Mouse (Mus musculus): ENCODE results near the gene Tll1. TPM values are rescaled to one million over a fixed set of nuclear protein-coding genes. Genes with fewer than 3 reads are reported as not detected.
A peak's percentile ranks its signal among the peaks of the same experiment; 100 is the strongest.

Gene Tll1
- 1.2 and 2.9 TPM in 2 replicates for polyA plus RNA-seq (2012; rRNA removed)

- TF ChIP-seq CTCF (IDR thresholded peaks at IDR 0.05; ENCODE audit: borderline replicate concordance, extremely low read depth, insufficient read depth, insufficient read length) (no peak), POLR2A (IDR thresholded peaks at IDR 0.05; ENCODE audit: borderline replicate concordance, extremely low read depth, insufficient read depth, insufficient read length, poor library complexity, severe bottlenecking) (no peak)
- DNase-seq (ENCODE audit: low read depth), result no peak
Measured at GRCm38 (mm10) chr8:64206024-64206385, at the start of gene Tll1. Gene Tll1, minus strand, starts transcription at chr8:64206271.

GRCm38 (mm10) chr8:64238645-64239044 lies 32.6 kb upstream of the Tll1 start:
- DNase-seq (ENCODE audit: low read depth), result peak; percentile 46
- TF ChIP-seq CTCF (IDR thresholded peaks at IDR 0.05; ENCODE audit: borderline replicate concordance, extremely low read depth, insufficient read depth, insufficient read length), result no peak
- no peak for TF ChIP-seq POLR2A (IDR thresholded peaks at IDR 0.05; ENCODE audit: borderline replicate concordance, extremely low read depth, insufficient read depth, insufficient read length, poor library complexity, severe bottlenecking)

- TF ChIP-seq POLR2A (IDR thresholded peaks at IDR 0.05; ENCODE audit: borderline replicate concordance, extremely low read depth, insufficient read depth, insufficient read length, poor library complexity, severe bottlenecking) (no peak), CTCF (IDR thresholded peaks at IDR 0.05; ENCODE audit: borderline replicate concordance, extremely low read depth, insufficient read depth, insufficient read length) (no peak)
- no peak for DNase-seq (ENCODE audit: low read depth)
Measured at GRCm38 (mm10) chr8:64221600-64221999, 15.5 kb upstream of the Tll1 start.

- DNase-seq (ENCODE audit: low read depth), result peak; percentile 24
- no peak for TF ChIP-seq CTCF (IDR thresholded peaks at IDR 0.05; ENCODE audit: borderline replicate concordance, extremely low read depth, insufficient read depth, insufficient read length)
- no peak for TF ChIP-seq POLR2A (IDR thresholded peaks at IDR 0.05; ENCODE audit: borderline replicate concordance, extremely low read depth, insufficient read depth, insufficient read length, poor library complexity, severe bottlenecking)
Measured at GRCm38 (mm10) chr8:64217644-64218043, 11.6 kb upstream of the Tll1 start.

GRCm38 (mm10) chr8:64216252-64216651 lies 10.2 kb upstream of the Tll1 start:
- TF ChIP-seq POLR2A (IDR thresholded peaks at IDR 0.05; ENCODE audit: borderline replicate concordance, extremely low read depth, insufficient read depth, insufficient read length, poor library complexity, severe bottlenecking) (no peak), CTCF (IDR thresholded peaks at IDR 0.05; ENCODE audit: borderline replicate concordance, extremely low read depth, insufficient read depth, insufficient read length) (no peak)
- peak; percentile 62 for DNase-seq (ENCODE audit: low read depth)

- DNase-seq (ENCODE audit: low read depth), result peak; percentile 87
- TF ChIP-seq CTCF (IDR thresholded peaks at IDR 0.05; ENCODE audit: borderline replicate concordance, extremely low read depth, insufficient read depth, insufficient read length) (no peak), POLR2A (IDR thresholded peaks at IDR 0.05; ENCODE audit: borderline replicate concordance, extremely low read depth, insufficient read depth, insufficient read length, poor library complexity, severe bottlenecking) (no peak)
Measured at GRCm38 (mm10) chr8:64215374-64215773, 9.3 kb upstream of the Tll1 start.

GRCm38 (mm10) chr8:64214906-64215305 lies 8.8 kb upstream of the Tll1 start:
- TF ChIP-seq POLR2A (IDR thresholded peaks at IDR 0.05; ENCODE audit: borderline replicate concordance, extremely low read depth, insufficient read depth, insufficient read length, poor library complexity, severe bottlenecking) (no peak), CTCF (IDR thresholded peaks at IDR 0.05; ENCODE audit: borderline replicate concordance, extremely low read depth, insufficient read depth, insufficient read length) (no peak)
- peak; percentile 18 for DNase-seq (ENCODE audit: low read depth)

GRCm38 (mm10) chr8:64206411-64206861 lies 365 bp upstream of the Tll1 start:
- TF ChIP-seq CTCF (IDR thresholded peaks at IDR 0.05; ENCODE audit: borderline replicate concordance, extremely low read depth, insufficient read depth, insufficient read length) (peak; percentile 27; the same call in 1 of the 2 replicates), POLR2A (IDR thresholded peaks at IDR 0.05; ENCODE audit: borderline replicate concordance, extremely low read depth, insufficient read depth, insufficient read length, poor library complexity, severe bottlenecking) (no peak)
- DNase-seq (ENCODE audit: low read depth), result peak; percentile 69

GRCm38 (mm10) chr8:64205321-64206023 lies 599 bp downstream of the Tll1 start:
- TF ChIP-seq POLR2A (IDR thresholded peaks at IDR 0.05; ENCODE audit: borderline replicate concordance, extremely low read depth, insufficient read depth, insufficient read length, poor library complexity, severe bottlenecking) (no peak), CTCF (IDR thresholded peaks at IDR 0.05; ENCODE audit: borderline replicate concordance, extremely low read depth, insufficient read depth, insufficient read length) (no peak)

GRCm38 (mm10) chr8:64204801-64205311 lies 1.2 kb downstream of the Tll1 start:
- TF ChIP-seq POLR2A (IDR thresholded peaks at IDR 0.05; ENCODE audit: borderline replicate concordance, extremely low read depth, insufficient read depth, insufficient read length, poor library complexity, severe bottlenecking), result no peak
- TF ChIP-seq CTCF (IDR thresholded peaks at IDR 0.05; ENCODE audit: borderline replicate concordance, extremely low read depth, insufficient read depth, insufficient read length), result no peak
- DNase-seq (ENCODE audit: low read depth), result peak; percentile 50

More at GRCm38 (mm10) chr8:64205321-64206023, 599 bp downstream of the Tll1 start:
- peak; percentile 71 for DNase-seq (ENCODE audit: low read depth)

GRCm38 (mm10) chr8:64204167-64204566 lies 1.9 kb downstream of the Tll1 start:
- peak; percentile 42; the same call in 1 of the 2 replicates for TF ChIP-seq CTCF (IDR thresholded peaks at IDR 0.05; ENCODE audit: borderline replicate concordance, extremely low read depth, insufficient read depth, insufficient read length)
- TF ChIP-seq POLR2A (IDR thresholded peaks at IDR 0.05; ENCODE audit: borderline replicate concordance, extremely low read depth, insufficient read depth, insufficient read length, poor library complexity, severe bottlenecking), result no peak
- peak; percentile 69 for DNase-seq (ENCODE audit: low read depth)

- no peak for DNase-seq (ENCODE audit: low read depth)
- TF ChIP-seq POLR2A (IDR thresholded peaks at IDR 0.05; ENCODE audit: borderline replicate concordance, extremely low read depth, insufficient read depth, insufficient read length, poor library complexity, severe bottlenecking), result no peak
- no peak for TF ChIP-seq CTCF (IDR thresholded peaks at IDR 0.05; ENCODE audit: borderline replicate concordance, extremely low read depth, insufficient read depth, insufficient read length)
Measured at GRCm38 (mm10) chr8:64198326-64198725, 7.7 kb downstream of the Tll1 start.

All from brain, embryonic 14.5 days (tissue).